Comparison of ENCODE assay signal across 23 mouse cellular contexts in genomic region chr14:27328952-27329351, GRCm38 (mm10).
"Had no signal": no experiment of that assay in that cellular context is flagged by ENCODE, and none has a peak within 500 bp of the region (broad histone marks: within the 10 kb centered on the region; RNA-seq: fewer than 3 reads in every experiment).

No protein-coding gene starts in this region.

- ATAC-seq: hindbrain, postnatal 0 days; inflammation-experienced regulatory T-cells, adult 6 months; intestine, embryonic 16.5 days; midbrain, embryonic 13.5 days; midbrain, embryonic 16.5 days had no signal

- H3K4me2 ChIP-seq: limb, embryonic 12.5 days; limb, embryonic 15.5 days; lung, embryonic 15.5 days; midbrain, embryonic 13.5 days; neural tube, embryonic 13.5 days; stomach, embryonic 15.5 days had no signal

- H3K27ac ChIP-seq: hindbrain, postnatal 0 days; kidney, postnatal 0 days; limb, embryonic 15.5 days; liver, embryonic 14.5 days; lung, embryonic 15.5 days; midbrain, embryonic 10.5 days; midbrain, embryonic 13.5 days; neural tube, embryonic 13.5 days; stomach, embryonic 15.5 days had no signal

- H3K4me3 ChIP-seq: limb, embryonic 12.5 days; limb, embryonic 15.5 days; lung, embryonic 15.5 days; megakaryocyte, embryonic 14.5 days; midbrain, embryonic 10.5 days; midbrain, embryonic 13.5 days; myocyte; neural tube, embryonic 13.5 days; stomach, embryonic 15.5 days had no signal

- H3K9ac ChIP-seq: limb, embryonic 12.5 days; limb, embryonic 15.5 days; liver, embryonic 14.5 days; lung, embryonic 15.5 days; midbrain, embryonic 13.5 days; neural tube, embryonic 13.5 days; stomach, embryonic 15.5 days had no signal

- H3K4me1 ChIP-seq: lung, embryonic 15.5 days; midbrain, embryonic 10.5 days; neural tube, embryonic 13.5 days had no signal

- H3K27me3 ChIP-seq: limb, embryonic 12.5 days; limb, embryonic 15.5 days; lung, embryonic 15.5 days; stomach, embryonic 15.5 days had no signal

- H3K36me3 ChIP-seq: limb, embryonic 12.5 days; limb, embryonic 15.5 days; lung, embryonic 15.5 days; midbrain, embryonic 10.5 days; midbrain, embryonic 13.5 days; neural tube, embryonic 13.5 days; stomach, embryonic 15.5 days had no signal

- DNase-seq: left cerebral cortex, postnatal 4 days; lung, adult 18-20 months; lung, postnatal 10 days; lung, postnatal 36 days; retina, postnatal 1 day; right cerebral cortex, postnatal 25 days; spleen, adult 18-20 months; thymus, postnatal 25 days had no signal

- H3K9me3 ChIP-seq: limb, embryonic 12.5 days; limb, embryonic 15.5 days; lung, embryonic 15.5 days; megakaryocyte, embryonic 14.5 days; midbrain, embryonic 10.5 days; midbrain, embryonic 13.5 days; neural tube, embryonic 13.5 days; stomach, embryonic 15.5 days had no signal
